Mouse (Mus musculus) heart, postnatal 0 days (tissue): ENCODE results near the gene Tars2. TPM values are rescaled to one million over a fixed set of nuclear protein-coding genes. Genes with fewer than 3 reads are reported as not detected.
A peak's percentile ranks its signal among the peaks of the same experiment; 100 is the strongest.

ENCODE experiments used
- ATAC-seq: fragments of 200-750 bp; cut with Nextera tagmentation; 2 replicates; pipeline ENCODE4 v1.8.0; 2017; ENCODE audit warnings: low read depth, moderate number of reproducible peaks, moderate library complexity; ENCODE audit not compliant: insufficient read depth
- DNase-seq: peaks from one replicate; pipeline ENCODE4 v3.0.0-alpha.2; 2016; ENCODE audit warnings: low spot score
- H3K27ac ChIP-seq: fragments of 300-500 bp; sonication (generic); 2 replicates; pipeline ENCODE4 v1.5.1; 2014; ENCODE audit warnings: low read depth, mild to moderate bottlenecking
- H3K27me3 ChIP-seq: fragments of 300-500 bp; sonication (generic); 2 replicates; pipeline ENCODE4 v1.6.1; 2014; ENCODE audit warnings: low read length, mixed read lengths; ENCODE audit not compliant: control insufficient read depth, insufficient read depth
- H3K36me3 ChIP-seq: fragments of 300-500 bp; sonication (generic); replicated peaks from 2 replicates; pipeline ENCODE4 v1.6.1; 2014; ENCODE audit warnings: low read length, mixed read lengths; ENCODE audit not compliant: control insufficient read depth, insufficient read depth
- H3K4me1 ChIP-seq: fragments of 300-500 bp; sonication (generic); 2 replicates; pipeline ENCODE4 v1.6.1; 2014; ENCODE audit warnings: antibody characterized with exemption; ENCODE audit not compliant: control insufficient read depth, insufficient read depth
- H3K4me2 ChIP-seq: fragments of 300-500 bp; sonication (generic); 2 replicates; pipeline ENCODE4 v1.6.1; 2014; ENCODE audit warnings: low read depth, mild to moderate bottlenecking, low read length, moderate library complexity
- H3K4me3 ChIP-seq: fragments of 300-500 bp; sonication (generic); 2 replicates; pipeline ENCODE4 v1.5.1; 2014; ENCODE audit warnings: low read depth, low read length
- H3K9ac ChIP-seq: fragments of 300-500 bp; sonication (generic); replicated peaks from 2 replicates; pipeline ENCODE4 v1.6.1; 2014; ENCODE audit warnings: low read depth, low read length, mixed read lengths
- H3K9me3 ChIP-seq: fragments of 300-500 bp; sonication (generic); replicated peaks from 2 replicates; pipeline ENCODE4 v1.6.1; 2016; ENCODE audit warnings: low read length; ENCODE audit not compliant: control insufficient read depth
- CTCF ChIP-seq: IDR thresholded peaks from 2 replicates; pipeline ENCODE4 v1.5.1; 2016; ENCODE audit warnings: antibody characterized with exemption, control low read depth, low read depth
- EP300 ChIP-seq: IDR thresholded peaks from 2 replicates; pipeline ENCODE4 v1.6.1; 2016; ENCODE audit warnings: antibody characterized with exemption, low read depth
- WGBS: fragments of 180-500 bp; shearing (Covaris S2); extraction: QIAGEN DNeasy Blood & Tissue Kit; methylation state at CpG from one replicate; pipeline ENCODE4 v1.1.7; 2014; 5-methylcytosine and 5-hydroxymethylcytosine counted together
- polyA plus RNA-seq: library from polyadenylated mRNA; unstranded; fragments of >200 nt; fragmentation: Nextera tagmentation; extraction: Ambion mirVana; gene quantifications from 2 replicates; pipeline ENCODE4 v1.2.1, GENCODE M21; 2015
- total RNA-seq: library from RNA; depleted of rRNA; stranded (reverse); fragments of >200 nt; gene quantifications from 2 replicates; pipeline ENCODE4 v1.2.3, GENCODE M21; 2014; ENCODE audit warnings: low replicate concordance

Tars2 gene
- total and polyA plus RNA-seq, 2 experiments from 2014 or later, result 30.0 to 43.5 TPM

- peak overlapping the region; percentile 61 for H3K27ac ChIP-seq
- no peak overlapping the region for H3K9ac ChIP-seq
- H3K36me3 ChIP-seq, result peaks cover 2% of the 10 kb centered on the region
- 56% methylated on average over 2 of the region's 2 CpGs for WGBS
- H3K4me3 ChIP-seq, result no peak overlapping the region
- H3K27me3 ChIP-seq, result no peaks in the 10 kb centered on the region
- ATAC-seq, result peak; percentile 59; the same call in 1 of the 2 replicates
- H3K4me1 ChIP-seq, result peaks cover 13% of the 10 kb centered on the region
- no peaks in the 10 kb centered on the region for H3K9me3 ChIP-seq
- TF ChIP-seq CTCF, result no peak
- TF ChIP-seq EP300, result no peak
- peak; percentile 52 for DNase-seq
- no peak overlapping the region for H3K4me2 ChIP-seq
These were observed 31.1 kb downstream of the Tars2 start for GRCm38 (mm10) chr3:95728906-95729305.

- Histone ChIP-seq H3K9me3 (no peaks in the 10 kb centered on the region), H3K4me1 (peaks cover 9% of the 10 kb centered on the region), H3K4me3 (no peak overlapping the region), H3K4me2 (no peak overlapping the region), H3K9ac (no peak overlapping the region), H3K27ac (no peak overlapping the region), H3K36me3 (no peaks in the 10 kb centered on the region), H3K27me3 (no peaks in the 10 kb centered on the region)
- DNase-seq (no peak), ATAC-seq (no peak)
- WGBS, result 43% methylated on average over 7 of the region's 7 CpGs
- TF ChIP-seq CTCF (no peak), EP300 (no peak)
These were observed 33.2 kb downstream of the Tars2 start for GRCm38 (mm10) chr3:95726696-95727358.

GRCm38 (mm10) chr3:95725863-95726262, 34.1 kb downstream of the Tars2 start:
- TF ChIP-seq CTCF, result no peak
- Histone ChIP-seq H3K27me3 (no peaks in the 10 kb centered on the region), H3K4me2 (no peak overlapping the region), H3K9me3 (no peaks in the 10 kb centered on the region), H3K36me3 (no peaks in the 10 kb centered on the region), H3K9ac (no peak overlapping the region), H3K27ac (no peak overlapping the region), H3K4me1 (peaks cover 9% of the 10 kb centered on the region), H3K4me3 (no peak overlapping the region)
- 85% methylated on average over 7 of the region's 7 CpGs for WGBS
- ATAC-seq (no peak), DNase-seq (no peak)

GRCm38 (mm10) chr3:95722386-95722785, 37.6 kb downstream of the Tars2 start:
- DNase-seq, result no peak
- 58% methylated on average over 3 of the region's 3 CpGs for WGBS
- H3K27ac ChIP-seq, result no peak overlapping the region

GRCm38 (mm10) chr3:95718153-95718552, 41.9 kb downstream of the Tars2 start:
- no peak overlapping the region for H3K4me3 ChIP-seq
- H3K9me3 ChIP-seq, result no peaks in the 10 kb centered on the region
- H3K4me2 ChIP-seq, result no peak overlapping the region
- no peak for ATAC-seq
- WGBS, result 81% methylated on average over 2 of the region's 2 CpGs
- H3K27ac ChIP-seq, result no peak overlapping the region
- H3K9ac ChIP-seq, result no peak overlapping the region
- H3K4me1 ChIP-seq, result no peaks in the 10 kb centered on the region
- no peak for DNase-seq
- no peak for TF ChIP-seq CTCF
- H3K27me3 ChIP-seq, result no peaks in the 10 kb centered on the region
- H3K36me3 ChIP-seq, result no peaks in the 10 kb centered on the region

More at GRCm38 (mm10) chr3:95722386-95722785, 37.6 kb downstream of the Tars2 start:
- Histone ChIP-seq H3K36me3 (no peaks in the 10 kb centered on the region), H3K4me1 (no peaks in the 10 kb centered on the region), H3K4me3 (no peak overlapping the region), H3K9me3 (no peaks in the 10 kb centered on the region), H3K4me2 (no peak overlapping the region), H3K27me3 (no peaks in the 10 kb centered on the region), H3K9ac (no peak overlapping the region)
- ATAC-seq, result no peak
- no peak for TF ChIP-seq CTCF
- no peak for TF ChIP-seq EP300

GRCm38 (mm10) chr3:95716075-95716474, 43.9 kb downstream of the Tars2 start:
- no peak overlapping the region for H3K27ac ChIP-seq
- no peaks in the 10 kb centered on the region for H3K27me3 ChIP-seq
- WGBS, result 100% methylated on average over 1 of the region's 1 CpGs
- H3K9me3 ChIP-seq, result no peaks in the 10 kb centered on the region
- no peak overlapping the region for H3K4me3 ChIP-seq
- H3K9ac ChIP-seq, result no peak overlapping the region
- ATAC-seq (no peak), DNase-seq (no peak)
- no peak overlapping the region for H3K4me2 ChIP-seq
- H3K36me3 ChIP-seq, result no peaks in the 10 kb centered on the region
- TF ChIP-seq EP300 (no peak), CTCF (no peak)
- no peaks in the 10 kb centered on the region for H3K4me1 ChIP-seq
